ENCODE assay signal across 8 mouse cellular contexts in genomic region chr2:20969201-20970200, GRCm38 (mm10). TPM values are rescaled to one million over a fixed set of nuclear protein-coding genes. Genes with fewer than 3 reads are reported as not detected.
DNase-seq lines count a peak whose midpoint lies in the region; ATAC-seq and TF ChIP-seq lines count a peak whose summit lies in the region.

No protein-coding gene starts in this region.

- no peaks in the 10 kb centered on the region for H3K36me3 ChIP-seq in ES-E14 (ENCODE audit: control insufficient read depth, insufficient read depth, low read length, poor library complexity, severe bottlenecking)
- no peaks in the 10 kb centered on the region for H3K36me3 ChIP-seq in forebrain, embryonic 15.5 days

- peaks cover 2 to 4% of the 10 kb centered on the region in 2 experiments; a peak in 2 of 4 replicates for H3K4me1 ChIP-seq in ES-E14 (ENCODE audit: control insufficient read depth in 2 of 2, insufficient read depth in 2 of 2, low read length in 2 of 2, poor library complexity in 1 of 2)
- H3K4me1 ChIP-seq in forebrain, embryonic 15.5 days = peaks cover 22% of the 10 kb centered on the region
- H3K4me1 ChIP-seq in lung, adult 2 months (ENCODE audit: control insufficient read depth, insufficient read depth, low read length) = peaks cover 4% of the 10 kb centered on the region; the same call in 1 of the 2 replicates

- under 1% methylated on average over 48 of the region's 49 CpGs for WGBS in forebrain, embryonic 15.5 days
- WGBS in lung, adult 2 months = 1% methylated on average over 49 of the region's 49 CpGs

- H3K27me3 ChIP-seq in forebrain, embryonic 15.5 days = no peaks in the 10 kb centered on the region

- peak; percentile 98 for ATAC-seq in forebrain, embryonic 15.5 days (replicated peaks)
- peak; percentile 90 for ATAC-seq in neutrophil, adult 5-6 weeks (ENCODE audit: extremely low read depth, insufficient number of reproducible peaks, low FRiP score, poor library complexity, severe bottlenecking)

- TF ChIP-seq POLR2A in lung, adult 2 months (IDR thresholded peaks at IDR 0.05; ENCODE audit: borderline replicate concordance, extremely low read depth, low read depth, low read length) = peak; percentile 66

- TF ChIP-seq CTCF in lung, adult 2 months (IDR thresholded peaks at IDR 0.05; ENCODE audit: insufficient read depth, low read length) = no peak

- in situ Hi-C loops in ES-E14 (cut with MboI; ENCODE audit: low sequenced_read_pairs in 2 of 2, unreplicated experiment in 2 of 2) = no loop called here

- H3K9me3 ChIP-seq in ES-E14 (ENCODE audit: control insufficient read depth, insufficient read depth, low read depth, low read length) = no peaks in the 10 kb centered on the region
- no peaks in the 10 kb centered on the region for H3K9me3 ChIP-seq in forebrain, embryonic 15.5 days

- DNase-seq in ES-E14 (ENCODE audit: low read depth, low spot score) = peak; percentile 96
- DNase-seq in cerebellum, adult 11-12 months = peak; percentile 98
- peak; percentile 94 for DNase-seq in heart, postnatal 25 days (ENCODE audit: low spot score)
- DNase-seq in layer of hippocampus, adult 18-20 months (ENCODE audit: low spot score in 2 of 2) = peak; percentile 95 to 98
- DNase-seq in lung, adult 2 months = peak; percentile 90
- peak; percentile 85 to 89 for DNase-seq in thymus, adult 18-20 months

- intact Hi-C loops in heart, postnatal 25 days (cut with DNase I) = loop anchor here (2.0 to 10.0 kb wide), 5 partner anchors 61 to 245 kb away; no protein-coding TSS in a partner anchor

- H3K4me3 ChIP-seq in ES-E14 (ENCODE audit: insufficient read depth in 1 of 2, low read depth in 1 of 2, low read length in 2 of 2, poor library complexity in 1 of 2, severe bottlenecking in 1 of 2) = peak overlapping the region; percentile 85 to 88
- peak overlapping the region; percentile 73 for H3K4me3 ChIP-seq in forebrain, embryonic 15.5 days
- peak overlapping the region; percentile 86 for H3K4me3 ChIP-seq in lung, adult 2 months (replicated peaks; ENCODE audit: extremely low read depth, low read depth, low read length)

- peak overlapping the region; percentile 83 for H3K9ac ChIP-seq in ES-E14 (ENCODE audit: insufficient read depth, low read depth, low read length, poor library complexity, severe bottlenecking)
- H3K9ac ChIP-seq in forebrain, embryonic 15.5 days (replicated peaks) = peak overlapping the region; percentile 100

- peak overlapping the region; percentile 60 for H3K4me2 ChIP-seq in forebrain, embryonic 15.5 days (replicated peaks)

- peak overlapping the region; percentile 78 for H3K27ac ChIP-seq in ES-E14 (ENCODE audit: insufficient read depth, low read depth, low read length, poor library complexity, severe bottlenecking)
- H3K27ac ChIP-seq in forebrain, embryonic 15.5 days (replicated peaks) = peak overlapping the region; percentile 100

TF ChIP-seq in ES-E14, 5 proteins besides CTCF, POLR2A, EP300 and RAD21:
- peak; percentile 49; the same call in 1 of the 2 replicates for TF ChIP-seq HCFC1 (IDR thresholded peaks at IDR 0.05; ENCODE audit: borderline replicate concordance, insufficient read depth, low read length)
- TF ChIP-seq CHD2 (IDR thresholded peaks at IDR 0.05; ENCODE audit: low read depth, low read length) = no peak
- TF ChIP-seq ZNF384 (IDR thresholded peaks at IDR 0.05; ENCODE audit: low read depth, low read length) = 0 out of 2 replicates have a peak, but pooled peaks have one; percentile 14

RNA-seq across cellular contexts. Expression of gene Arhgap21, which starts 0.8 kb away (rescaled TPM):
- 35.6 and 40.1 TPM in 2 replicates for total RNA-seq in ES-E14 (2012; rRNA removed)
- polyA plus RNA-seq in forebrain, embryonic 15.5 days (2015; fragmentation: Nextera tagmentation; extraction: Ambion mirVana) = 41.5 and 42.3 TPM in 2 replicates
- 10 to 100 TPM; 70.6 to 77.9 TPM for total RNA-seq in heart, postnatal 25 days (2021)
- 100 to 1,000 TPM; 320 to 367 TPM for total RNA-seq in layer of hippocampus, adult 18-20 months (2021)
- polyA plus RNA-seq in lung, adult 2 months (2012; rRNA removed) = 19.4 and 33.4 TPM in 2 replicates
- 10.3 and 11.8 TPM in 2 replicates for total RNA-seq in neutrophil, adult 5-6 weeks (2017)

Comparison
In these comparisons a context has a peak if more than half of its experiments do, and no peak if none do; other contexts are left out.
1. Peak in every context shown above with its lines: DNase-seq, ATAC-seq, H3K4me3 ChIP-seq and H3K27ac ChIP-seq.